Mouse (Mus musculus) limb, embryonic 10.5 days (tissue): ENCODE measurements around the gene Trim59. TPM values are rescaled to one million over a fixed set of nuclear protein-coding genes. Genes with fewer than 3 reads are reported as not detected.

Experiments
- DNase-seq: peaks from one replicate; pipeline ENCODE4 v3.0.0-alpha.2; 2017; ENCODE audit warnings: low spot score
- H3K27ac ChIP-seq: fragments of 300-500 bp; sonication (generic); 2 replicates; pipeline ENCODE4 v1.5.1; 2016; ENCODE audit warnings: mild to moderate bottlenecking
- H3K27me3 ChIP-seq: fragments of 300-500 bp; sonication (generic); 2 replicates; pipeline ENCODE4 v1.6.1; 2016; ENCODE audit warnings: low read depth, mild to moderate bottlenecking; ENCODE audit not compliant: poor library complexity, severe bottlenecking
- H3K36me3 ChIP-seq: fragments of 300-500 bp; sonication (generic); 2 replicates; pipeline ENCODE4 v1.6.1; 2016; ENCODE audit warnings: mild to moderate bottlenecking, moderate library complexity
- H3K4me1 ChIP-seq: fragments of 300-500 bp; sonication (generic); 2 replicates; pipeline ENCODE4 v1.6.1; 2016
- H3K4me3 ChIP-seq: fragments of 300-500 bp; sonication (generic); 2 replicates; pipeline ENCODE4 v1.5.1; 2016; ENCODE audit warnings: mild to moderate bottlenecking, moderate library complexity
- H3K9me3 ChIP-seq: fragments of 300-500 bp; sonication (generic); replicated peaks from 2 replicates; pipeline ENCODE4 v1.6.1; 2016; ENCODE audit warnings: mild to moderate bottlenecking
- WGBS: fragments of 180-500 bp; shearing (Covaris S2); methylation state at CpG from one replicate; pipeline ENCODE4 v1.1.7; 2016; 5-methylcytosine and 5-hydroxymethylcytosine counted together
- polyA plus RNA-seq: library from polyadenylated mRNA; unstranded; fragments of >200 nt; fragmentation: Nextera tagmentation; extraction: Ambion mirVana; gene quantifications from 2 replicates; pipeline ENCODE4 v1.2.1, GENCODE M21; 2016

The Trim59 gene
- polyA plus RNA-seq, result 180 and 192 TPM in 2 replicates

GRCm38 (mm10) chr3:69044645-69045399 lies at the start of gene Trim59:
Gene Trim59, minus strand, starts transcription at chr3:69044755.
- Histone ChIP-seq H3K4me3 (peak within 1 kb of the TSS; percentile 95), H3K36me3 (peaks cover 34% of the 10 kb centered on the region), H3K4me1 (peaks cover 36% of the 10 kb centered on the region), H3K27ac (peak within 1 kb of the TSS; percentile 100), H3K9me3 (no peaks in the 10 kb centered on the region), H3K27me3 (no peaks in the 10 kb centered on the region)
- WGBS, result under 1% methylated on average over 80 of the region's 80 CpGs
- DNase-seq, result peak; percentile 96

GRCm38 (mm10) chr3:69064005-69064404 lies 19.4 kb upstream of the Trim59 start:
- H3K4me3 ChIP-seq, result no peak overlapping the region
- no peaks in the 10 kb centered on the region for H3K27me3 ChIP-seq
- H3K27ac ChIP-seq, result no peak overlapping the region
- no peaks in the 10 kb centered on the region; the same call in 1 of the 2 replicates for H3K36me3 ChIP-seq
- H3K9me3 ChIP-seq, result no peaks in the 10 kb centered on the region
- no peak for DNase-seq
- 56% methylated on average over 1 of the region's 1 CpGs for WGBS
- no peaks in the 10 kb centered on the region for H3K4me1 ChIP-seq

- no peak for DNase-seq
- H3K27ac ChIP-seq, result no peak overlapping the region
- H3K27me3 ChIP-seq, result no peaks in the 10 kb centered on the region
- no peaks in the 10 kb centered on the region for H3K9me3 ChIP-seq
- no peaks in the 10 kb centered on the region for H3K36me3 ChIP-seq
- no peak overlapping the region for H3K4me3 ChIP-seq
- H3K4me1 ChIP-seq, result no peaks in the 10 kb centered on the region
- WGBS, result 93% methylated on average over 1 of the region's 1 CpGs
Measured at GRCm38 (mm10) chr3:69062764-69063163, 18.2 kb upstream of the Trim59 start.

GRCm38 (mm10) chr3:69060672-69061071 lies 16.1 kb upstream of the Trim59 start:
- Histone ChIP-seq H3K27ac (no peak overlapping the region), H3K9me3 (no peaks in the 10 kb centered on the region), H3K36me3 (no peaks in the 10 kb centered on the region), H3K4me3 (no peak overlapping the region), H3K27me3 (no peaks in the 10 kb centered on the region), H3K4me1 (no peaks in the 10 kb centered on the region)
- DNase-seq, result no peak
- 96% methylated on average over 4 of the region's 4 CpGs for WGBS

GRCm38 (mm10) chr3:69055871-69056270 lies 11.3 kb upstream of the Trim59 start:
- WGBS, result 87% methylated on average over 3 of the region's 3 CpGs
- DNase-seq, result no peak
- H3K4me1 ChIP-seq, result no peaks in the 10 kb centered on the region
- H3K36me3 ChIP-seq, result no peaks in the 10 kb centered on the region
- H3K27me3 ChIP-seq, result no peaks in the 10 kb centered on the region
- no peaks in the 10 kb centered on the region for H3K9me3 ChIP-seq
- H3K4me3 ChIP-seq, result no peak overlapping the region
- no peak overlapping the region for H3K27ac ChIP-seq

- WGBS, result 83% methylated on average over 7 of the region's 7 CpGs
- no peak overlapping the region for H3K4me3 ChIP-seq
- no peaks in the 10 kb centered on the region for H3K4me1 ChIP-seq
- no peaks in the 10 kb centered on the region for H3K36me3 ChIP-seq
- H3K9me3 ChIP-seq, result no peaks in the 10 kb centered on the region
- DNase-seq, result no peak
- H3K27ac ChIP-seq, result no peak overlapping the region
- H3K27me3 ChIP-seq, result no peaks in the 10 kb centered on the region
Measured at GRCm38 (mm10) chr3:69054760-69055432, 10.3 kb upstream of the Trim59 start.

- Histone ChIP-seq H3K4me1 (no peaks in the 10 kb centered on the region), H3K9me3 (no peaks in the 10 kb centered on the region), H3K27me3 (no peaks in the 10 kb centered on the region), H3K27ac (no peak overlapping the region), H3K36me3 (no peaks in the 10 kb centered on the region), H3K4me3 (no peak overlapping the region)
- WGBS, result 91% methylated on average over 11 of the region's 11 CpGs
- DNase-seq, result no peak
Measured at GRCm38 (mm10) chr3:69051894-69052293, 7.3 kb upstream of the Trim59 start.

- peaks cover 15% of the 10 kb centered on the region for H3K4me1 ChIP-seq
- H3K36me3 ChIP-seq, result no peaks in the 10 kb centered on the region
- 88% methylated on average over 6 of the region's 6 CpGs for WGBS
- H3K27me3 ChIP-seq, result no peaks in the 10 kb centered on the region
- H3K9me3 ChIP-seq, result no peaks in the 10 kb centered on the region
- no peak overlapping the region for H3K4me3 ChIP-seq
- no peak for DNase-seq
- no peak overlapping the region for H3K27ac ChIP-seq
Measured at GRCm38 (mm10) chr3:69049011-69049410, 4.5 kb upstream of the Trim59 start.

- Histone ChIP-seq H3K4me3 (no peak overlapping the region), H3K4me1 (peaks cover 20% of the 10 kb centered on the region), H3K9me3 (no peaks in the 10 kb centered on the region), H3K36me3 (peaks cover 6% of the 10 kb centered on the region), H3K27ac (no peak overlapping the region), H3K27me3 (no peaks in the 10 kb centered on the region)
- 85% methylated on average over 4 of the region's 4 CpGs for WGBS
- no peak for DNase-seq
Measured at GRCm38 (mm10) chr3:69047684-69048083, 3.1 kb upstream of the Trim59 start.

- no peaks in the 10 kb centered on the region for H3K27me3 ChIP-seq
- DNase-seq, result no peak
- peaks cover 26% of the 10 kb centered on the region for H3K4me1 ChIP-seq
- WGBS, result 57% methylated on average over 4 of the region's 4 CpGs
- no peak overlapping the region for H3K4me3 ChIP-seq
- H3K9me3 ChIP-seq, result no peaks in the 10 kb centered on the region
- H3K27ac ChIP-seq, result no peak overlapping the region
- H3K36me3 ChIP-seq, result peaks cover 17% of the 10 kb centered on the region
Measured at GRCm38 (mm10) chr3:69046509-69046908, 2.0 kb upstream of the Trim59 start.

- H3K9me3 ChIP-seq, result no peaks in the 10 kb centered on the region
- 29% methylated on average over 13 of the region's 13 CpGs for WGBS
- no peaks in the 10 kb centered on the region for H3K27me3 ChIP-seq
- peaks cover 24% of the 10 kb centered on the region for H3K36me3 ChIP-seq
- peaks cover 32% of the 10 kb centered on the region for H3K4me1 ChIP-seq
- H3K27ac ChIP-seq, result peak overlapping the region; percentile 100
- peak; percentile 55 for DNase-seq
- H3K4me3 ChIP-seq, result peak overlapping the region; percentile 95
Measured at GRCm38 (mm10) chr3:69045750-69046149, 1.2 kb upstream of the Trim59 start.

GRCm38 (mm10) chr3:69045400-69045703 lies 797 bp upstream of the Trim59 start:
- Histone ChIP-seq H3K36me3 (peaks cover 28% of the 10 kb centered on the region), H3K27me3 (no peaks in the 10 kb centered on the region), H3K4me1 (peaks cover 36% of the 10 kb centered on the region), H3K27ac (peak overlapping the region; percentile 100), H3K9me3 (no peaks in the 10 kb centered on the region), H3K4me3 (peak overlapping the region; percentile 95)
- DNase-seq, result no peak
- 11% methylated on average over 9 of the region's 9 CpGs for WGBS

- H3K36me3 ChIP-seq, result peaks cover 40% of the 10 kb centered on the region
- WGBS, result 0% methylated on average over 42 of the region's 42 CpGs
- H3K9me3 ChIP-seq, result no peaks in the 10 kb centered on the region
- H3K27ac ChIP-seq, result peak overlapping the region; percentile 100
- H3K4me3 ChIP-seq, result peak overlapping the region; percentile 95
- no peaks in the 10 kb centered on the region for H3K27me3 ChIP-seq
- peak; percentile 79 for DNase-seq
- H3K4me1 ChIP-seq, result peaks cover 36% of the 10 kb centered on the region
Measured at GRCm38 (mm10) chr3:69044167-69044591, 376 bp downstream of the Trim59 start.
